Mouse (Mus musculus) intestine, embryonic 16.5 days (tissue): ENCODE measurements at regions not wholly inside any gene's neighbourhood (a gene's known extent, or its start where the extent isn't known, plus 50 kb on each side); places are given as distances from the start of the nearest gene placed in this dataset.

ENCODE experiments used
- ATAC-seq: fragments of 200-750 bp; cut with Nextera tagmentation; 2 replicates; pipeline ENCODE4 v1.8.0; 2017; ENCODE audit warnings: moderate TSS enrichment, moderate library complexity
- H3K27ac ChIP-seq: fragments of 300-500 bp; sonication (generic); 2 replicates; pipeline ENCODE4 v1.5.1; 2014; ENCODE audit warnings: mild to moderate bottlenecking, low read length
- H3K27me3 ChIP-seq: fragments of 300-500 bp; sonication (generic); replicated peaks from 2 replicates; pipeline ENCODE4 v1.6.1; 2014; ENCODE audit warnings: low read length, control low read depth, mixed read lengths; ENCODE audit not compliant: control insufficient read depth, insufficient read depth
- H3K36me3 ChIP-seq: fragments of 300-500 bp; sonication (generic); 2 replicates; pipeline ENCODE4 v1.6.1; 2014; ENCODE audit warnings: low read length, control low read depth; ENCODE audit not compliant: control insufficient read depth, insufficient read depth
- H3K4me1 ChIP-seq: fragments of 300-500 bp; sonication (generic); 2 replicates; pipeline ENCODE4 v1.6.1; 2014; ENCODE audit warnings: low read length, control low read depth, mixed read lengths; ENCODE audit not compliant: control insufficient read depth, insufficient read depth
- H3K4me2 ChIP-seq: fragments of 300-500 bp; sonication (generic); 2 replicates; pipeline ENCODE4 v1.6.1; 2014; ENCODE audit warnings: low read depth, low read length, control low read depth
- H3K4me3 ChIP-seq: fragments of 300-500 bp; sonication (generic); 2 replicates; pipeline ENCODE4 v1.5.1; 2014; ENCODE audit warnings: mild to moderate bottlenecking, low read length
- H3K9ac ChIP-seq: fragments of 300-500 bp; sonication (generic); 2 replicates; pipeline ENCODE4 v1.6.1; 2014; ENCODE audit warnings: low read depth, low read length
- H3K9me3 ChIP-seq: fragments of 300-500 bp; sonication (generic); 2 replicates; pipeline ENCODE4 v1.6.1; 2016; ENCODE audit warnings: low read length, control low read depth; ENCODE audit not compliant: control insufficient read depth
- WGBS: fragments of 180-500 bp; shearing (Covaris S2); extraction: QIAGEN DNeasy Blood & Tissue Kit; methylation state at CpG from one replicate; pipeline ENCODE4 v1.1.7; 2014; 5-methylcytosine and 5-hydroxymethylcytosine counted together

DNA sequence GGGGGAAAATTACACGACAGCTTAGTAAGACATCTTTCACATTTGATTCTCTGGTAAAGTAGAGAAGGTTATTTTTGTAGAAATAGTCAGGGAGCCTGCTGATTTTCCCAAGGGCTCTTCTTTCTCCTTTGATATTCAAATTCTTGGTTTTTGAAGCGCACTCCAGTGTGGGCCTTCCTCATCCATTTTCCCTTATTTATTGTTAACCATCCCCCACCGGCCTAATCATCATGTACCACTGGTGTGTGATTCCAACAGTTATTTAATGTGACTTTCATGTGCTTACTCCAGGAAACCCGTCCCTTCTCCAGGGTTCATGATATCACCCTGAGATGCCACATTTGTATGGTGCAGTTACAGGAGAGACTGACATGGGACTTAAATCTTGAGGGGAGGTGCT is 114.0 kb upstream of the Epha4 start:
- Histone ChIP-seq H3K9me3 (no peaks in the 10 kb centered on the region), H3K9ac (no peak overlapping the region), H3K4me3 (no peak overlapping the region), H3K27me3 (no peaks in the 10 kb centered on the region), H3K4me1 (no peaks in the 10 kb centered on the region), H3K36me3 (no peaks in the 10 kb centered on the region), H3K4me2 (no peak overlapping the region), H3K27ac (no peak overlapping the region)
- no peak for ATAC-seq
- 69% methylated on average over 4 of the region's 4 CpGs for WGBS

DNA sequence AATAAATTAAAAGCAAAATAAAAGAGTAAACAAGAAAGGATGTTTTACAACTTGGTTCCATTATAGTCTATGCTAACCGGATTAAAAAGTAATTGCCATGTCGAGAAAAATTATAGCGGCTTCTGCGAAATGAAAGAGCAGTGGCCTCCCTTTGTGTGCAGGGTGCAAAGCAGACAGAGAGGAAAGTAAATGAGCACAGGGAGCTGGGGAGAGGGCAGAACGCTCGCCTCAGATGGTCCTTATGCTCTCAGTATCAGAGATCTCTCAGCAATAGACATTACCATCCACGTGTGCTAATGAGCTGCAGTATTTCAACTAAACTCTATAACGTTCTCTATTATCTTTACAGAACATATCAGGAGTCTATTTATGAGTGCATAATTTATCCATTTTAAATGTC is 102.6 kb upstream of the Epha4 start:
- no peak for ATAC-seq
- no peaks in the 10 kb centered on the region for H3K27me3 ChIP-seq
- no peaks in the 10 kb centered on the region for H3K4me1 ChIP-seq
- no peak overlapping the region for H3K27ac ChIP-seq
- no peak overlapping the region for H3K4me3 ChIP-seq
- no peak overlapping the region for H3K9ac ChIP-seq
- no peaks in the 10 kb centered on the region for H3K36me3 ChIP-seq
- WGBS, result 73% methylated on average over 8 of the region's 8 CpGs
- H3K9me3 ChIP-seq, result no peaks in the 10 kb centered on the region
- H3K4me2 ChIP-seq, result no peak overlapping the region

- Histone ChIP-seq H3K4me3 (no peak overlapping the region), H3K9me3 (no peaks in the 10 kb centered on the region), H3K4me1 (no peaks in the 10 kb centered on the region), H3K36me3 (no peaks in the 10 kb centered on the region), H3K9ac (no peak overlapping the region), H3K27ac (no peak overlapping the region), H3K4me2 (no peak overlapping the region), H3K27me3 (no peaks in the 10 kb centered on the region)
- no peak for ATAC-seq
- WGBS, result 52% methylated on average over 5 of the region's 5 CpGs
Observed at GRCm38 (mm10) chr1:77600509-77600908, 85.6 kb upstream of the Epha4 start.

GRCm38 (mm10) chr1:77592649-77593048 is 77.8 kb upstream of the Epha4 start:
- H3K9me3 ChIP-seq, result no peaks in the 10 kb centered on the region
- H3K36me3 ChIP-seq, result no peaks in the 10 kb centered on the region
- no peak for ATAC-seq
- H3K4me1 ChIP-seq, result no peaks in the 10 kb centered on the region
- no peak overlapping the region for H3K4me2 ChIP-seq
- no peak overlapping the region for H3K9ac ChIP-seq
- 80% methylated on average over 4 of the region's 4 CpGs for WGBS
- H3K27ac ChIP-seq, result no peak overlapping the region
- H3K27me3 ChIP-seq, result no peaks in the 10 kb centered on the region
- H3K4me3 ChIP-seq, result no peak overlapping the region

- Histone ChIP-seq H3K4me3 (no peak overlapping the region), H3K4me1 (no peaks in the 10 kb centered on the region), H3K36me3 (no peaks in the 10 kb centered on the region), H3K4me2 (no peak overlapping the region), H3K27ac (no peak overlapping the region), H3K9ac (no peak overlapping the region), H3K27me3 (no peaks in the 10 kb centered on the region), H3K9me3 (no peaks in the 10 kb centered on the region)
- 80% methylated on average over 7 of the region's 7 CpGs for WGBS
- ATAC-seq, result no peak
Observed at GRCm38 (mm10) chr1:77592248-77592647, 77.4 kb upstream of the Epha4 start.

- no peaks in the 10 kb centered on the region for H3K9me3 ChIP-seq
- H3K27ac ChIP-seq, result no peak overlapping the region
- no peaks in the 10 kb centered on the region for H3K4me1 ChIP-seq
- ATAC-seq, result no peak
- H3K4me2 ChIP-seq, result no peak overlapping the region
- H3K4me3 ChIP-seq, result no peak overlapping the region
- no peaks in the 10 kb centered on the region for H3K36me3 ChIP-seq
- H3K9ac ChIP-seq, result no peak overlapping the region
- WGBS, result 90% methylated on average over 3 of the region's 3 CpGs
- no peaks in the 10 kb centered on the region for H3K27me3 ChIP-seq
Observed at GRCm38 (mm10) chr1:77589423-77589822, 74.5 kb upstream of the Epha4 start.

DNA sequence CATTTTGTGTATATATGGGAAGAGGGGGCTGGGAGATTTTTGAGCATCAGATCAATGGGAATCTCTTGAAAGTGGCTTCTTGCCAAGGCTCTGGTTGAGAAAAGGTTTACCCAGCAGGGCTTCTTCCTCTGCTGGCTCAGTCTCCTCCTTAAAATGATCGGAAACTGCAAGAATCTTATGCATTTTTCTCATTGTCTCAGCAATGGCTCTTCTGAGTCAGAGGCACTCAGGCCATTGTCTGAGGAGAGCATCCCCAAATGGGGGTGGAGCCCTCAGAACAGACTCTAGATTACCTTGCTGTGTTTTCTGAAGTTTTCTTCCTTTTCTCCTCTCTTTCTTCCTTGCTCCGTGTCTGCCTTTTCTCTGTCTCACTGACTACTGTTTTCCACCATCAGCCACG is 70.6 kb upstream of the Epha4 start:
- no peaks in the 10 kb centered on the region for H3K27me3 ChIP-seq
- H3K4me3 ChIP-seq, result no peak overlapping the region
- no peak overlapping the region for H3K4me2 ChIP-seq
- no peak overlapping the region for H3K27ac ChIP-seq
- no peak overlapping the region for H3K9ac ChIP-seq
- H3K36me3 ChIP-seq, result no peaks in the 10 kb centered on the region
- H3K9me3 ChIP-seq, result no peaks in the 10 kb centered on the region
- no peaks in the 10 kb centered on the region for H3K4me1 ChIP-seq
- no peak for ATAC-seq
- 60% methylated on average over 3 of the region's 3 CpGs for WGBS

DNA sequence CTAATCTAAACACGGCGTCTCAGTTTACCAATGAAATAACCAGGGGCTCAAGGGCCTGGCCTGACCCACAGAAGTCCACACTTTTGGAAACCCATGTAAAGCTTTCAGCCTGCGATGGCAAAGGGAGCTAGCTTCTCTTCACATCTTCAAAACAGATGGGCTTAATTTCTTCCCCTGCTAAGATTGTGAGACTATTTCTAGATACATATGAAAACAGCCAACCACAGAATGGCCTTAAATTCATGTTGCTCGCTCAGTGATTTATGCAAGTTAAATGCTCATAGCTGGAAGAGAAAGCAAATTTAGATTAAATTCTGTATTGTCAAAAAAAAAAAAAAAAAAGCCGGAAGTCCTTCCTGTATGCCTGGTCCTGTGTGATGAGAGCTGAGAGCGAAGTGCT is 53.2 kb upstream of the Epha4 start:
- no peak for ATAC-seq
- Histone ChIP-seq H3K27me3 (no peaks in the 10 kb centered on the region), H3K27ac (no peak overlapping the region), H3K9me3 (no peaks in the 10 kb centered on the region), H3K36me3 (no peaks in the 10 kb centered on the region), H3K4me2 (no peak overlapping the region), H3K4me1 (no peaks in the 10 kb centered on the region), H3K4me3 (no peak overlapping the region), H3K9ac (no peak overlapping the region)
- WGBS, result 83% methylated on average over 6 of the region's 6 CpGs

GRCm38 (mm10) chr1:77567657-77568056 is 52.8 kb upstream of the Epha4 start:
- Histone ChIP-seq H3K4me1 (no peaks in the 10 kb centered on the region), H3K4me2 (no peak overlapping the region), H3K27ac (no peak overlapping the region), H3K4me3 (no peak overlapping the region), H3K9ac (no peak overlapping the region), H3K27me3 (no peaks in the 10 kb centered on the region), H3K36me3 (no peaks in the 10 kb centered on the region), H3K9me3 (no peaks in the 10 kb centered on the region)
- ATAC-seq, result no peak
- WGBS, result 67% methylated on average over 7 of the region's 7 CpGs
